Mouse (Mus musculus) heart, adult 2 months (tissue): ENCODE data around the gene Cuta.

ENCODE experiments used
- CTCF ChIP-seq: fragments of 200-600 bp; IDR thresholded peaks from 2 replicates; pipeline ENCODE4 v1.8.1; 2022; ENCODE audit warnings: antibody characterized with exemption, mild to moderate bottlenecking, moderate library complexity
- EP300 ChIP-seq: fragments of 200-500 bp; IDR thresholded peaks from 2 replicates; pipeline ENCODE4 v1.6.1; 2011; ENCODE audit warnings: low read depth, low read length, control low read depth; ENCODE audit not compliant: insufficient read depth
- POLR2A ChIP-seq: fragments of 200-500 bp; IDR thresholded peaks from 2 replicates; pipeline ENCODE4 v1.6.1; 2011; ENCODE audit warnings: mild to moderate bottlenecking, low read depth, low read length, control low read depth; ENCODE audit not compliant: insufficient read depth

- TF ChIP-seq CTCF (no peak), POLR2A (peak; percentile 55), EP300 (peak; percentile 69)
Measured at GRCm38 (mm10) chr17:26892635-26893375, 46.6 kb downstream of the Cuta start.
